Mouse (Mus musculus) left cerebral cortex, postnatal 25 days (tissue): ENCODE measurements at regions not wholly inside any gene's neighbourhood (a gene's known extent, or its start where the extent isn't known, plus 50 kb on each side); places are given as distances from the start of the nearest gene placed in this dataset.

Experiments
- DNase-seq, 2 experiments: peaks; one replicate each; pipeline ENCODE4 v3.0.0; 2022; ENCODE audit warnings: low spot score in 2 of 2, mixed read lengths in 1 of 2
- intact Hi-C: fragments of 180-260 bp; cut with DNase I; formaldehyde crosslinking; loops from one replicate; pipeline ENCODE4 v1.15.1; 2025

GRCm38 (mm10) chr2:78804931-78805330 is 63.0 kb upstream of the Ube2e3 start:
- no peak for DNase-seq
- intact Hi-C loops, result no loop called here

- intact Hi-C loops, result no loop called here
- no peak for DNase-seq
Observed at GRCm38 (mm10) chr2:78803543-78803942, 64.4 kb upstream of the Ube2e3 start.

GRCm38 (mm10) chr2:78795446-78795845 is 72.5 kb upstream of the Ube2e3 start:
- intact Hi-C loops, result no loop called here
- DNase-seq, result peak in 1 of 2 experiments; percentile 40

- intact Hi-C loops, result no loop called here
- DNase-seq, result no peak
Observed at GRCm38 (mm10) chr2:78794734-78795133, 73.2 kb upstream of the Ube2e3 start.

GRCm38 (mm10) chr2:78789124-78789523 is 78.8 kb upstream of the Ube2e3 start:
- intact Hi-C loops, result no loop called here
- DNase-seq, result no peak

- DNase-seq, result no peak
- intact Hi-C loops, result no loop called here
Observed at GRCm38 (mm10) chr2:78788222-78788621, 79.7 kb upstream of the Ube2e3 start.

GRCm38 (mm10) chr2:78779949-78780348 is 88.0 kb upstream of the Ube2e3 start:
- intact Hi-C loops, result no loop called here
- peak in 1 of 2 experiments; percentile 4 for DNase-seq

GRCm38 (mm10) chr2:78777589-78777988 is 90.3 kb upstream of the Ube2e3 start:
- intact Hi-C loops, result no loop called here
- no peak for DNase-seq

GRCm38 (mm10) chr2:78754362-78754761 is 113.6 kb upstream of the Ube2e3 start:
- intact Hi-C loops, result no loop called here
- DNase-seq, result no peak

- peak in 1 of 2 experiments; percentile 6 for DNase-seq
- intact Hi-C loops, result no loop called here
Observed at GRCm38 (mm10) chr2:78753918-78754317, 114.0 kb upstream of the Ube2e3 start.

- intact Hi-C loops, result no loop called here
Observed at GRCm38 (mm10) chr2:78730161-78730560, 137.8 kb upstream of the Ube2e3 start.

GRCm38 (mm10) chr2:78726060-78726459 is 141.9 kb upstream of the Ube2e3 start:
- DNase-seq, result no peak
- intact Hi-C loops, result no loop called here

More at GRCm38 (mm10) chr2:78730161-78730560, 137.8 kb upstream of the Ube2e3 start:
- DNase-seq, result no peak

- DNase-seq, result no peak
- intact Hi-C loops, result no loop called here
Observed at GRCm38 (mm10) chr2:78724416-78724815, 143.5 kb upstream of the Ube2e3 start.

- intact Hi-C loops, result no loop called here
- peak in 1 of 2 experiments; percentile 77 for DNase-seq
Observed at GRCm38 (mm10) chr2:78723423-78723822, 144.5 kb upstream of the Ube2e3 start.

GRCm38 (mm10) chr2:78722739-78723138 is 145.2 kb upstream of the Ube2e3 start:
- intact Hi-C loops, result no loop called here
- DNase-seq, result peak; percentile 7 to 78

GRCm38 (mm10) chr2:78718550-78718949 is 149.4 kb upstream of the Ube2e3 start:
- intact Hi-C loops, result no loop called here
- DNase-seq, result no peak

- DNase-seq, result peak in 1 of 2 experiments; percentile 9
- intact Hi-C loops, result no loop called here
Observed at GRCm38 (mm10) chr2:78716157-78716798, 151.6 kb upstream of the Ube2e3 start.

- intact Hi-C loops, result no loop called here
- DNase-seq, result no peak
Observed at GRCm38 (mm10) chr2:78694851-78695250, 173.1 kb upstream of the Ube2e3 start.

- peak in 1 of 2 experiments; percentile 71 for DNase-seq
- intact Hi-C loops, result no loop called here
Observed at GRCm38 (mm10) chr2:78656668-78657067, 211.3 kb upstream of the Ube2e3 start.

- intact Hi-C loops, result no loop called here
- peak; percentile 30 to 76 for DNase-seq
Observed at GRCm38 (mm10) chr2:78655156-78655855, 212.6 kb upstream of the Ube2e3 start.

GRCm38 (mm10) chr2:78651549-78651948 is 216.4 kb upstream of the Ube2e3 start:
- no peak for DNase-seq
- intact Hi-C loops, result no loop called here
